Mouse (Mus musculus) A20 (cell line): ENCODE data around the gene Rnf8.

Source experiments
- DNase-seq: peaks from one replicate; pipeline ENCODE4 v3.0.0-alpha.2; 2011; ENCODE audit warnings: low read depth, low spot score

Gene Rnf8

GRCm38 (mm10) chr17:29627285-29627684 lies 12.7 kb downstream of the Rnf8 start:
- DNase-seq = no peak

GRCm38 (mm10) chr17:29628946-29629345 lies 14.4 kb downstream of the Rnf8 start:
- DNase-seq = no peak

GRCm38 (mm10) chr17:29629620-29630019 lies 15.0 kb downstream of the Rnf8 start:
- DNase-seq = no peak

- no peak for DNase-seq
Observed at GRCm38 (mm10) chr17:29632312-29632711, 17.7 kb downstream of the Rnf8 start.

- DNase-seq = no peak
Observed at GRCm38 (mm10) chr17:29635492-29635891, 20.9 kb downstream of the Rnf8 start.

GRCm38 (mm10) chr17:29636118-29636517 lies 21.5 kb downstream of the Rnf8 start:
- peak; percentile 35 for DNase-seq

- DNase-seq = no peak
Observed at GRCm38 (mm10) chr17:29637377-29637776, 22.8 kb downstream of the Rnf8 start.

- no peak for DNase-seq
Observed at GRCm38 (mm10) chr17:29637895-29638294, 23.3 kb downstream of the Rnf8 start.

GRCm38 (mm10) chr17:29640971-29641370 lies 26.4 kb downstream of the Rnf8 start:
- no peak for DNase-seq

GRCm38 (mm10) chr17:29642219-29642618 lies 27.6 kb downstream of the Rnf8 start:
- no peak for DNase-seq

GRCm38 (mm10) chr17:29658249-29658648 lies 43.7 kb downstream of the Rnf8 start:
- DNase-seq = no peak

- DNase-seq = peak; percentile 97
Observed at GRCm38 (mm10) chr17:29660076-29660761, 45.6 kb downstream of the Rnf8 start, which contains the start of gene Cmtr1. TSS of gene Cmtr1 (plus strand) at chr17:29660595.

- no peak for DNase-seq
Observed at GRCm38 (mm10) chr17:29660762-29661391, 46.3 kb downstream of the Rnf8 start.

- no peak for DNase-seq
Observed at GRCm38 (mm10) chr17:29662145-29662544, 47.6 kb downstream of the Rnf8 start.

GRCm38 (mm10) chr17:29668051-29668986 lies 53.7 kb downstream of the Rnf8 start:
- no peak for DNase-seq

GRCm38 (mm10) chr17:29669030-29669429 lies 54.4 kb downstream of the Rnf8 start:
- no peak for DNase-seq

- no peak for DNase-seq
Observed at GRCm38 (mm10) chr17:29669936-29670335, 55.3 kb downstream of the Rnf8 start.

- no peak for DNase-seq
Observed at GRCm38 (mm10) chr17:29671021-29671420, 56.4 kb downstream of the Rnf8 start.

- DNase-seq = no peak
Observed at GRCm38 (mm10) chr17:29673325-29673724, 58.7 kb downstream of the Rnf8 start.

- no peak for DNase-seq
Observed at GRCm38 (mm10) chr17:29678526-29678925, 63.9 kb downstream of the Rnf8 start.

- peak; percentile 47 for DNase-seq
Observed at GRCm38 (mm10) chr17:29679038-29679767, 64.6 kb downstream of the Rnf8 start.
